Mouse (Mus musculus): ENCODE data around the gene Zdhhc15. TPM values are rescaled to one million over a fixed set of nuclear protein-coding genes. Genes with fewer than 3 reads are reported as not detected.

Gene Zdhhc15
- total and polyA plus RNA-seq, 2 experiments: 0.01 to 0.09 TPM

DNA sequence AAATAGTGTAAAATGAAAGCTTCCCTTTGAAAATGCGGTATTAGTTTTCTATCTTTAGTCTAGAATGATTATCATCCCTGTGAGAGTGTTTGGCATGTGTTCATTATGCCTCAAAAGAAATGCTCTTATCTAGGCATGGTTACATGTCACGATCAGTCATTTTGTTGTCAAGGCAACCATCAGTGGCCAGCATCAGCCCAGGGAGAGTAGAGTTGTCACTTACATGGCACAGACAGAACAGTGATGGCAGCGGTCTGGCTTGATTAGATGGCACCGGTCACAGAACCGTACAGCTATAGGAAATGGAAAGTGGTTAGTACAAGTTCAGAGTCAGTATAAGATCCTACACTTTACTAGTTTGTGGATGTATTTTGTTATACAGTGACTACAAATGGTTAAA, 96.9 kb downstream of the Zdhhc15 start:
- no peaks in the 10 kb centered on the region for H3K4me1 ChIP-seq (ENCODE audit: control insufficient read depth, insufficient read depth, low read length)
- no peaks in the 10 kb centered on the region for H3K79me2 ChIP-seq (ENCODE audit: control insufficient read depth, insufficient read depth, low read length)
- TF ChIP-seq POLR2A (IDR thresholded peaks at IDR 0.05; ENCODE audit: extremely low read depth, insufficient read depth, low read length): no peak
- TF ChIP-seq CTCF (IDR thresholded peaks at IDR 0.05; ENCODE audit: low read depth, low read length): no peak
- no peak overlapping the region for H3K27ac ChIP-seq (replicated peaks; ENCODE audit: insufficient read depth, low read depth, low read length)
- no peak for DNase-seq (ENCODE audit: extremely low read depth, low read depth, low spot score)
- H3K27me3 ChIP-seq (ENCODE audit: control insufficient read depth, insufficient read depth, low read length): no peaks in the 10 kb centered on the region
- 89% methylated on average over 5 of the region's 5 CpGs for WGBS
- H3K4me3 ChIP-seq (ENCODE audit: insufficient read depth, low read depth, low read length): no peak overlapping the region
- H3K36me3 ChIP-seq (ENCODE audit: control insufficient read depth, insufficient read depth, low read length): no peaks in the 10 kb centered on the region
- no peak overlapping the region for H3K9ac ChIP-seq (ENCODE audit: low read depth, low read length)

GRCm38 (mm10) chrX:104567497-104567896, 103.4 kb downstream of the Zdhhc15 start:
- no peak for DNase-seq (ENCODE audit: extremely low read depth, low read depth, low spot score)
- H3K36me3 ChIP-seq (ENCODE audit: control insufficient read depth, insufficient read depth, low read length): no peaks in the 10 kb centered on the region
- TF ChIP-seq CTCF (IDR thresholded peaks at IDR 0.05; ENCODE audit: low read depth, low read length): no peak
- TF ChIP-seq POLR2A (IDR thresholded peaks at IDR 0.05; ENCODE audit: extremely low read depth, insufficient read depth, low read length): no peak
- no peaks in the 10 kb centered on the region for H3K27me3 ChIP-seq (ENCODE audit: control insufficient read depth, insufficient read depth, low read length)
- H3K4me1 ChIP-seq (ENCODE audit: control insufficient read depth, insufficient read depth, low read length): no peaks in the 10 kb centered on the region
- no peaks in the 10 kb centered on the region for H3K79me2 ChIP-seq (ENCODE audit: control insufficient read depth, insufficient read depth, low read length)
- no peak overlapping the region for H3K4me3 ChIP-seq (ENCODE audit: insufficient read depth, low read depth, low read length)
- WGBS: 58% methylated on average over 3 of the region's 3 CpGs
- H3K27ac ChIP-seq (replicated peaks; ENCODE audit: insufficient read depth, low read depth, low read length): no peak overlapping the region
- no peak overlapping the region for H3K9ac ChIP-seq (ENCODE audit: low read depth, low read length)

GRCm38 (mm10) chrX:104545283-104545682, 125.6 kb downstream of the Zdhhc15 start:
- no peaks in the 10 kb centered on the region for H3K36me3 ChIP-seq (ENCODE audit: control insufficient read depth, insufficient read depth, low read length)
- no peak overlapping the region for H3K27ac ChIP-seq (replicated peaks; ENCODE audit: insufficient read depth, low read depth, low read length)
- H3K27me3 ChIP-seq (ENCODE audit: control insufficient read depth, insufficient read depth, low read length): no peaks in the 10 kb centered on the region
- H3K9ac ChIP-seq (ENCODE audit: low read depth, low read length): no peak overlapping the region
- no peak for TF ChIP-seq CTCF (IDR thresholded peaks at IDR 0.05; ENCODE audit: low read depth, low read length)
- no peak for TF ChIP-seq POLR2A (IDR thresholded peaks at IDR 0.05; ENCODE audit: extremely low read depth, insufficient read depth, low read length)
- 96% methylated on average over 1 of the region's 1 CpGs for WGBS
- no peak for DNase-seq (ENCODE audit: extremely low read depth, low read depth, low spot score)
- H3K79me2 ChIP-seq (ENCODE audit: control insufficient read depth, insufficient read depth, low read length): no peaks in the 10 kb centered on the region
- no peak overlapping the region for H3K4me3 ChIP-seq (ENCODE audit: insufficient read depth, low read depth, low read length)
- no peaks in the 10 kb centered on the region for H3K4me1 ChIP-seq (ENCODE audit: control insufficient read depth, insufficient read depth, low read length)

DNA sequence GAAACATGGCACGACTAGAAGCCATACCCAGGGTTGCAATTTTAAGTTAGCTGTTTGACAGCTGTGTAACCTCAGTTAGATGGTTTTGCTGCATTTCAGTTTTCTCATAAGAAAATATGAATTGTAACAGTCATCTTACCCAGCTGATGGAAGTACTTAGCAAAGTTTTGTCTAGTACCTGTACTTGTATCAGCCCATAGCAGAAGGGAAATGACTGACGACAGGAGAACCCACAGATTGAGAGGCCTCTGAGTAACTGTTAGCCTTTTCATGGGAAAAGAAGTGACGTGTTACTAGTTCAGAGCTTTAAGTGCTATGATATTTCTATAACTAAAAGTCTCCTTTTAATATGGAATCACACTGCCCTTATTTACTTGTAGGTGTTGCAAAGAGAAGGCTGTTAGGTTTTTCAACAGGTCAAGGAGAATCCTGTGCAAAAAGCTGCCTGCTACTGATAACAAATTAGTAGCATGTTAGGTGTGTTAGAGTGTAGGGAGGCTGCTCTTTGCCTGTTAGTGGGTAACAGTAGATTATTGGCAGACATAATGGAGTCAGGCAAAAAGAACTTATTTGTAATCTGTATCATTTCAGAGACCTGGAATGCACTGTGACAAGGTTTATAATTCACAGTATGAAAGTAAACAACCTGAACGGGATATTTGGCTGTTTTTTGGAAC, 126.8 kb downstream of the Zdhhc15 start:
- no peak for DNase-seq (ENCODE audit: extremely low read depth, low read depth, low spot score)
- Histone ChIP-seq H3K9ac (ENCODE audit: low read depth, low read length) (no peak overlapping the region), H3K4me3 (ENCODE audit: insufficient read depth, low read depth, low read length) (no peak overlapping the region), H3K27me3 (ENCODE audit: control insufficient read depth, insufficient read depth, low read length) (no peaks in the 10 kb centered on the region), H3K36me3 (ENCODE audit: control insufficient read depth, insufficient read depth, low read length) (no peaks in the 10 kb centered on the region), H3K4me1 (ENCODE audit: control insufficient read depth, insufficient read depth, low read length) (no peaks in the 10 kb centered on the region), H3K27ac (replicated peaks; ENCODE audit: insufficient read depth, low read depth, low read length) (no peak overlapping the region), H3K79me2 (ENCODE audit: control insufficient read depth, insufficient read depth, low read length) (no peaks in the 10 kb centered on the region)
- 81% methylated on average over 4 of the region's 4 CpGs for WGBS
- TF ChIP-seq CTCF (IDR thresholded peaks at IDR 0.05; ENCODE audit: low read depth, low read length) (no peak), POLR2A (IDR thresholded peaks at IDR 0.05; ENCODE audit: extremely low read depth, insufficient read depth, low read length) (no peak)

- no peak overlapping the region for H3K27ac ChIP-seq (replicated peaks; ENCODE audit: insufficient read depth, low read depth, low read length)
- H3K79me2 ChIP-seq (ENCODE audit: control insufficient read depth, insufficient read depth, low read length): no peaks in the 10 kb centered on the region
- WGBS: 90% methylated on average over 4 of the region's 4 CpGs
- no peak overlapping the region for H3K4me3 ChIP-seq (ENCODE audit: insufficient read depth, low read depth, low read length)
- H3K9ac ChIP-seq (ENCODE audit: low read depth, low read length): no peak overlapping the region
- H3K27me3 ChIP-seq (ENCODE audit: control insufficient read depth, insufficient read depth, low read length): no peaks in the 10 kb centered on the region
- DNase-seq (ENCODE audit: extremely low read depth, low read depth, low spot score): no peak
- H3K4me1 ChIP-seq (ENCODE audit: control insufficient read depth, insufficient read depth, low read length): no peaks in the 10 kb centered on the region
- TF ChIP-seq CTCF (IDR thresholded peaks at IDR 0.05; ENCODE audit: low read depth, low read length) (no peak), POLR2A (IDR thresholded peaks at IDR 0.05; ENCODE audit: extremely low read depth, insufficient read depth, low read length) (no peak)
- H3K36me3 ChIP-seq (ENCODE audit: control insufficient read depth, insufficient read depth, low read length): no peaks in the 10 kb centered on the region
These were observed 128.2 kb downstream of the Zdhhc15 start for GRCm38 (mm10) chrX:104542635-104543034.

- no peak for DNase-seq (ENCODE audit: extremely low read depth, low read depth, low spot score)
- no peak overlapping the region for H3K9ac ChIP-seq (ENCODE audit: low read depth, low read length)
- no peaks in the 10 kb centered on the region for H3K36me3 ChIP-seq (ENCODE audit: control insufficient read depth, insufficient read depth, low read length)
- 99% methylated on average over 5 of the region's 5 CpGs for WGBS
- no peaks in the 10 kb centered on the region for H3K79me2 ChIP-seq (ENCODE audit: control insufficient read depth, insufficient read depth, low read length)
- H3K4me3 ChIP-seq (ENCODE audit: insufficient read depth, low read depth, low read length): no peak overlapping the region
- no peaks in the 10 kb centered on the region for H3K27me3 ChIP-seq (ENCODE audit: control insufficient read depth, insufficient read depth, low read length)
- TF ChIP-seq CTCF (IDR thresholded peaks at IDR 0.05; ENCODE audit: low read depth, low read length) (no peak), POLR2A (IDR thresholded peaks at IDR 0.05; ENCODE audit: extremely low read depth, insufficient read depth, low read length) (no peak)
- no peak overlapping the region for H3K27ac ChIP-seq (replicated peaks; ENCODE audit: insufficient read depth, low read depth, low read length)
- no peaks in the 10 kb centered on the region for H3K4me1 ChIP-seq (ENCODE audit: control insufficient read depth, insufficient read depth, low read length)
These were observed 169.1 kb downstream of the Zdhhc15 start for GRCm38 (mm10) chrX:104501765-104502164.

All from liver, adult 2 months (tissue).